Mouse (Mus musculus) brown adipose tissue, adult 24 weeks (tissue): ENCODE data around the gene Nek5. TPM values are rescaled to one million over a fixed set of nuclear protein-coding genes. Genes with fewer than 3 reads are reported as not detected.

Experiments used
- H3K27ac ChIP-seq: fragments of 200-500 bp; replicated peaks from 2 replicates; pipeline ENCODE4 v1.5.1; 2012; ENCODE audit warnings: low read depth, mild to moderate bottlenecking, low read length
- H3K4me1 ChIP-seq: fragments of 200-500 bp; 2 replicates; pipeline ENCODE4 v1.6.1; 2012; ENCODE audit warnings: low read length, mixed read lengths; ENCODE audit not compliant: control insufficient read depth, insufficient read depth, insufficient read length
- H3K4me3 ChIP-seq: fragments of 200-500 bp; 2 replicates; pipeline ENCODE4 v1.5.1; 2012; ENCODE audit warnings: low read depth, mild to moderate bottlenecking, low read length, moderate library complexity; ENCODE audit not compliant: insufficient read depth
- polyA plus RNA-seq: library from polyadenylated mRNA; stranded (reverse); fragments of >200 nt; gene quantifications from 2 replicates; pipeline ENCODE4 v1.2.4, GENCODE M21; 2012; ENCODE audit not compliant: missing spikeins, insufficient read depth, insufficient read length

Gene Nek5
- polyA plus RNA-seq, 1 experiment = not detected

DNA sequence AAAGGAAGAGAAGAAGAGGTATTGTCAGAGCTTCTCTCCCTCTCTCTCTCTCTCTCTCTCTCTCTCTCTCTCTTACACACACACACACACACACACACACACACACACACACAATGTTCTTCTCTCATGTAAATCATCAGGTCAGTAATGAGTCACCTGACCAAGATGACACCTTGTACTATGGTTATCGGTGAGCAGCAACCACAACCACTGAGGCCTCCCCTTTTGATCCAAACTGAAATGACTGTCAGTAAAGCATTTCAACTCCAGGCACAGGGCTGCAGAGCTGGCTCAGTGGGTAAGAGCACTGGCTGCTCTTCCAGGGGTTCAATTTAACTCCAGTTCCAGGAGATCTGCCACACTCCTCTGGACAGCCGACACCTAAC, 69.4 kb downstream of the Nek5 start:
- Histone ChIP-seq H3K27ac (no peak overlapping the region), H3K4me3 (no peak overlapping the region), H3K4me1 (no peaks in the 10 kb centered on the region)

DNA sequence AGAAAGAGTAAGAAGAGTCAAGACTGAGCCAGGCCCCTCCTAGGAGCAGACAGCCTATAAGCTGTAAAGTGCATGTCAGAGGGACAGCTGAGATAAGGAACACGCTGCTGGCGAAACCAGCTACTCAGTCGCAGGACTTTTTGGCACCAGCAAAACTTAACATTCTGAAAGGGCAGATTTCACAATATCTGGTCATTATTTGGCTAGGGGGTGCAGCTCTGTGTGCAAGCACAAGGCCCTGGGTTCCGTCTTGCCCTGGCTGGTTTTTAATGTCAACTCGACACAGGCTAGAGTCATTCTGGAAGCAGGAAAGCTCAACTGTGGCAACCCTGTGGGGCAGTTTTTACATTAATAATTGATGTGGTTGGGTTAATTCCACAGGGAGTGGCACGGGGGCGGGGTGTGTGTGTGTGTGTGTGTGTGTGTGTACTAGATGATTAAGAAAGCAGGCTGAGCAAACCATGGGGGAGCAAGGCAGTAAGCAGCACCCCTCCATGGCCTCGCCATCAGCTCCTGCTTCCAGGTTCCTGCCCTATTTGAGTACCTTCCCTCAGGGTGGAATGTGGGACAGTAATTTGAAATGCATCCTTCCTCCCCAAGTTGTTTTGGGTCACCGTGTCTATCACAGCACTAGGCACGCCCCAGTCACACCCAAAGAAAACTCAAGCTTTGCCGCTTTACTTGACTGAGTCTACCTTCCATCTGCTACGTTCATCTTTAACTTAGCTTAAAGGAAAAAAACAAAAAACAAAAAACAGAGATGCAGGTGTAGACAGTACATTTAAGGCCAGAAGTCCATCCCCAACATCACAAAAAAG, 70.0 kb downstream of the Nek5 start:
- no peak overlapping the region for H3K4me3 ChIP-seq
- no peak overlapping the region for H3K27ac ChIP-seq
- H3K4me1 ChIP-seq = no peaks in the 10 kb centered on the region

DNA sequence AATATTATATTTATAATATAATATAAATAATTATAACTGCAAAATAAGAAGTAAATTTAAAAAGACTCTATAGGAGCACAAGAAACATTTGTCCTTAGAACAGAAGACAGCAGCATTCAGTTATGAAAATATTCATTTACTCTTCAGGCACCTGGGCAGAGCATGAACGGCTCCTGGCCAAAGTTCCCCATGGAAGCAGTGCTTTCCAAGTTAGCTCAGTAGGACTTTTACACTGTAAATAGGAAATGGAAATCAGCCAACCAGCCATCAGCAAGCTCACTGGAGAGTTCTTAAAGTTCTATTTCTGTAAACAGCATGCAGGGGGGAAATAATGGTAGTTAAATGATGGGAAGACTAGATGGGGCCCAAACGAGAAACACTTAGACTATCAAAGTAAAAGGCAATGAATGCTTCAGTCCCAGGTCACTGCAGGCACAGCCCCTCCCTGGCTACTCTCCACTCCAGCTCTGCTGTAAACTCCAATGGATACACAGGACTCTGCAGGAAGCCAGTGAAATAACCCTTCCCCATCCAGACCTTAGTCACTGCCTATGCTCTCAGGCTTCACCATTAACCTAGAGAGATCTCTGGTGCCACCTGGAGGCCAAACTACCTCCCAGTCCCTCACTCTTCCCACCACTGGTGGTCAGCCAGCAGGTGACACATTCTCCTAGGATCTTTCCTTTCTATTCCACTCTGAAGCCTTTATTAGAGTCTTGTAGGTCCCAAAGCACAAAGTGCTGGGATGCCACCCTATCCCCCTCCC, 77.0 kb downstream of the Nek5 start:
- H3K4me1 ChIP-seq = no peaks in the 10 kb centered on the region
- no peak overlapping the region for H3K27ac ChIP-seq
- no peak overlapping the region for H3K4me3 ChIP-seq

DNA sequence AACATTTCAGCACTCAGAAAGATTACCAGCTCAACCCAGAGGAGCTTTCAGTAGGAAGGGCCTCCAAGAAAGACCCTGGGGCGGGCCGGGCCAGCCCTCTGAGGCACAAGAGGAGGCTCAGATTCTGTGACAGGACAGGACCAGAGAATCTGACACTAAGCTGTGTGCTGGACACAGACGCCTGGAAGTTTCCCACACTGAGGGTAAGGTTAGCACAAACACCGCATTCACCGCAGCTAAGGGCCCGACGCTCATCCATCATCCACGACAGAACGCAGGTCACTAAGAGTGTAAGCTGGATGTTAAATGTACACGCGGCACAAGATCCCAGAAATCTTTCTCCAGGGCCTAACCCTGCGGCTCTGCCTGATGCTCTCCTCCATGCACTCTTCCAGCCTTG, 81.1 kb downstream of the Nek5 start:
- no peak overlapping the region for H3K27ac ChIP-seq
- no peak overlapping the region for H3K4me3 ChIP-seq
- H3K4me1 ChIP-seq = no peaks in the 10 kb centered on the region

DNA sequence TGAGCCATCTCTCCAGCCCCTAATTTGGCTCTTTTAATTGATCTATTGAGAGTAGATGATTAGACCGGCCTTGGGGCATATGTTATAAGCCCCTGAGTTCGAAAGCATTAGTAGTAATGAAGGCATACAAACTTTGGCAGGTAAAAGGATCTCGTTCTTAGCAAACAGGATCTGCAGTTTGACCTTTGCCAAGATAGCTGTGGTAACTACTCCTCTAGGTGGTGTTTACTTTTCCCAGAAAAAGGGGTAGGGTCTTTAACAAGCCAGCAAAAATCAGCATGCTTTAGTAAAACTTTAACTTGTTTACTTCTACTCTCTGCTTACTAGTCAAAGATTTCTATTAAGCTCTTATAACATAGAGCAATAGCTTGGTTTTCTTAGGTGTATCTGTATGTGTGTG, 82.3 kb downstream of the Nek5 start:
- Histone ChIP-seq H3K27ac (no peak overlapping the region), H3K4me3 (no peak overlapping the region), H3K4me1 (no peaks in the 10 kb centered on the region)

DNA sequence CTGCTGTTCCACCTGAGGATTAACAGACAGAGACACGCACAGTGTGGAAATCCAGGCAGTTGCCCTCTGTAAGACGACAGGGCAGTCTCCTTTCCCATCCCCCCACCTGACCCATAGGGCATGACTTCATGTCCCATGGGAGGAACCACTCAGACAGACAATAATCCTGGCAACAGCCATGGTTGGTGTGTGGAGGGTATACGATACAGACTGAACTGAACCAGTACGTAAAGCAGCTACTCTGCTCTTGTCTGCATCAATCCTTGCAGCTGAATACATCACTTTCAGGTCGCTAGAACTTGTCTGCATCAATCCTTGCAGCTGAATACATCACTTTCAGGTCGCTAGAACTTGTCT, 84.7 kb downstream of the Nek5 start:
- no peak overlapping the region for H3K4me3 ChIP-seq
- H3K4me1 ChIP-seq = no peaks in the 10 kb centered on the region
- H3K27ac ChIP-seq = no peak overlapping the region

DNA sequence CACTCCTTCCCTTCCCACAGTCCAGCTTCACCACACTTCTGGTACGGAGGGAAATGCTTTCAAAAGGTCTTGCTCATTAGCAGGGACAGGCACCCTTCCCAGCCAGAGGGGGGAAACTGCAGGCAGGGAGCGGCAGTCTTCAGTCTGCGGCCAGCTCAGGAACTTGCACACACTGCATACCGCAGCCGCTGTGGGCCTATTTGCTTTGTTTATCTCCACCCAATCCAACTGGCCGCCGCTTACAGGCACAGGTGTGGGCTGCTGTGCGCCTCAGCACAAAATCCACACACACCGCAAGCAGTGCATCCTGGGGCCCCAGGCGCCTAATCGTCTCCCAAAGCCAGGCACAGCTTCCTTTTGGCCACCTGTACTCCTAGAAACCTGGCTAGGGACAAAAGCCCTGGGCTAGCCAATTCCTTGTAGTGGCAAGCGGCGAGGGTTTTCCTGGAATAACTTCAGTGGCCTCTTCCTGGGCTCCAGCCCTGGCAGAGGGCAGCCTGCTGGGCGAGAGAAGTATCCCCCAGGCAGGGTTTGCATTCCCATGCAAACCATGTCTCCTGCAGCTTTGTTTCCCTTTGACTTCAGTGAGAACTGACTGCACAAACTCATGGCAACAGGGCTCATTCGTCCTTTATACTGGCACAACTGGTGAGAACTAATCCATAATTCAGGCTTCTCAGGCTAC, 85.2 kb downstream of the Nek5 start:
- H3K4me3 ChIP-seq = no peak overlapping the region
- H3K27ac ChIP-seq = no peak overlapping the region
- H3K4me1 ChIP-seq = no peaks in the 10 kb centered on the region

DNA sequence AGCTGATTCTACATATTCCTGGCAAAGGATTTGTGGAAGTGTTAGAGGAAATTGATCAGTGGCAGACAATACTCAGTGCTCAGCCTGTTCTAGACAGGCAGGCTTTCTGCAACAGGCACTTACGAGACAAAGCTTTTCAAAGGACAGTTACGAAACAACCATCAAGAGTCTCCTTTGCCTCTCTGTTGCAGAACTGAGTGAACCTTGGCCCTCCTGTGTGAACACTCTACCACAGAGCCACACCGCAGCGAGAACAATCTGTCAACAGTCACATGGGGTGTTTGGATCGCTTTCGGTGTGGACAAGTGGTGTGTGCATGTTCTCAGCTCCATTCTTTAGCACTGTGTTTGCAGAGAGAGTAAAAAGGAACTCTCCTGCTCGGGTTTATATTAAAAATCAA, 87.8 kb downstream of the Nek5 start:
- no peak overlapping the region for H3K27ac ChIP-seq
- H3K4me1 ChIP-seq = no peaks in the 10 kb centered on the region
- H3K4me3 ChIP-seq = no peak overlapping the region

DNA sequence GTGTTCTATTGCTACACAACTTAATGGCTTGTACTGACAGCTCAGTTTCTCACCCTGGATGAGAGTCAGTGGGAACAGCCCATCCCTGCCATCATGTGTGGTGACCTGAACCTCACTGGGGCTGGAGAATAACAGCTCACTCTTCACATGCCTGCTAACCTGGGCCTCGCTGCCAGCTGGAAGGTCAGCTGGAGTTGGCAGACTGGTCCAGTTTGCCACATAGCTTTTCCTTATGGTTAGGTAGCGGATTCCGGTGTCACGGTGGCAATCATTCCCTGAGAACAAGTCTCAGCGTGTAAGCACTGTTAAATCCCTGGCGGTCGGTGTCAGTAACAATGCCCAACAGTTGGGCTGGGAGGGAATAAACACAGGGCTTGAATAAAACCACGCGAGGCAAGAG, 88.7 kb downstream of the Nek5 start:
- H3K4me3 ChIP-seq = no peak overlapping the region
- H3K4me1 ChIP-seq = no peaks in the 10 kb centered on the region
- no peak overlapping the region for H3K27ac ChIP-seq

DNA sequence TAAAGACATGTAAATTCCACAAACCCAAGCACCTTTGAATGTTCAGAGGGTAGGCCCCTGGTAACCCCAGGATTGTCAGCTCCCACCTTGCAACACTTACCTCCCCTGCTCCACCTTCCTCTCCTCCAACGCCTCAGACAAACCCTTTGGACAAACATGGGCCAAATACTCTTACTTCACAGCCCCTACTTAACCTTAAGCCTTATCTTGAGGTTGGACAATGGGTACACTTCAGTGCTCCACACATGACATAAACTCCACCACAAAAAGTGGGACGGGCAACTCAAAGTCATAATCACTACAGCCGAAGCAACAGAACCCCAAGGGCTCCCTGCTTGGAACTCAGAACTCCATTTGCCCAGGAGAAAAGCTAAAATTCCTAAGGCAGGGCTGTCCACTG, 93.9 kb downstream of the Nek5 start:
- no peaks in the 10 kb centered on the region for H3K4me1 ChIP-seq
- no peak overlapping the region for H3K27ac ChIP-seq
- H3K4me3 ChIP-seq = no peak overlapping the region

DNA sequence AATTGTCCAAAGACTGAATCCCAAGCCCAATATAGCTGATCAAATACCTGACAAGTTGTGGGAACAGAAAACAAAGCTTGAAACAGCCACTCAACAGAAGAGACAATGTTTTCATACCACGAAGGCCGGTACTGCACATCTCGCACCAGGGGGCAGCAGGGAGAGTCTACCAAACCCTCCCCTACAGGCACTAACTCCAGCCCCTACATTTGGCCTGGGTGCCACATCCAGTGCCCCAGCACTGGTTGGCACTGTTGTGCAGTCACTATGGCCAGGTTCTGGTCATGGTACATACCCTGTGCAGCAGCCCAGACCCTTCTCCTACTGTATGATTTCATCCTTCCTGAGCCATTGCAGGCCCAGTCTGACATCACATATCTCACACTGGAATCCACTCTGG, 95.9 kb downstream of the Nek5 start:
- Histone ChIP-seq H3K4me3 (no peak overlapping the region), H3K4me1 (no peaks in the 10 kb centered on the region), H3K27ac (no peak overlapping the region)

DNA sequence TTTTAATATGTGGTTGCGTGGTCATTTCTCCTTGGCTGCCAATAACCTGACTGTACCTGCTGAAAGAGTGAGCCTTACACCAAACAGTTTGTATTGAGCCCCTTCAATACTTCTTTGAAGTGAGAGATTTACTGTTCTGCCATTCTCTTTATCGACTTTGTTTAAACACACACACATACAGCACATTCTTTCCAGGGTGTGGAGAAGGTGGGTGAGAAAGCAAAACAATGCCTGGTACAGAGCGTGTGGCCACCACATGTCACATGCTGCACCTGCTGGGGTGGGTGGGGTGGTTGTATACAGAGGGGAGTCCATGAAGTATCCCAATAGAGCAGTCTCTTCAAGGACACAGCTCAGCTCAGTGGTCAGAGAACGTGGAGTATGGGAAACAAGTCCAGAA, 99.6 kb downstream of the Nek5 start:
- no peak overlapping the region for H3K4me3 ChIP-seq
- no peak overlapping the region for H3K27ac ChIP-seq
- no peaks in the 10 kb centered on the region for H3K4me1 ChIP-seq

Other genes starting within 250 kb of the Nek5 start
- gene Defb9, start 239.6 kb downstream of the Nek5 start, polyA plus RNA-seq = not detected in 2 replicates
- not detected in 2 replicates for gene Defb11, start 218.6 kb downstream of the Nek5 start, polyA plus RNA-seq
- not detected in 2 replicates for gene Defb15, start 192.3 kb downstream of the Nek5 start, polyA plus RNA-seq
- not detected in 2 replicates for gene Defb35, start 186.7 kb downstream of the Nek5 start, polyA plus RNA-seq
- gene Defb13, start 178.3 kb downstream of the Nek5 start, polyA plus RNA-seq = not detected in 2 replicates
- not detected in 2 replicates for gene Fam90a1a, start 166.3 kb downstream of the Nek5 start, polyA plus RNA-seq
- gene Ccdc70, start 155.3 kb downstream of the Nek5 start, polyA plus RNA-seq = not detected in 2 replicates
- gene Atp7b, start 64.7 kb downstream of the Nek5 start, polyA plus RNA-seq = not detected in 2 replicates
- 4.6 and 7.3 TPM in 2 replicates for gene Alg11, start 64.3 kb downstream of the Nek5 start, polyA plus RNA-seq
- gene Nek3, start 41.4 kb upstream of the Nek5 start, polyA plus RNA-seq = 0.58 and 1.4 TPM in 2 replicates
- 1.1 TPM in 1 of 2 replicates, not detected in the other for gene Ckap2, start 60.8 kb upstream of the Nek5 start, polyA plus RNA-seq
- 27.1 and 35.2 TPM in 2 replicates for gene Vps36, start 67.8 kb upstream of the Nek5 start, polyA plus RNA-seq
- 1.0 and 1.4 TPM in 2 replicates for gene Thsd1, start 102.3 kb upstream of the Nek5 start, polyA plus RNA-seq
- gene Tpte, start 158.4 kb upstream of the Nek5 start, polyA plus RNA-seq = 0.71 and 1.1 TPM in 2 replicates